Mouse (Mus musculus) kidney, postnatal 4 days (tissue): ENCODE data around the gene Cdip1.

ENCODE experiments used
- DNase-seq, 2 experiments: peaks; one replicate each; pipeline ENCODE4 v3.0.0; 2021; ENCODE audit warnings: mixed read lengths in 2 of 2

Gene Cdip1

GRCm38 (mm10) chr16:4768719-4769118 lies 21.4 kb downstream of the Cdip1 start:
- no peak for DNase-seq

GRCm38 (mm10) chr16:4767012-4767790 lies 22.9 kb downstream of the Cdip1 start:
- no peak for DNase-seq

- DNase-seq: no peak
Measured at GRCm38 (mm10) chr16:4765852-4766251, 24.2 kb downstream of the Cdip1 start.

GRCm38 (mm10) chr16:4763276-4763675 lies 26.8 kb downstream of the Cdip1 start:
- peak in 1 of 2 experiments; percentile 40 for DNase-seq

- no peak for DNase-seq
Measured at GRCm38 (mm10) chr16:4762437-4762836, 27.7 kb downstream of the Cdip1 start.

- DNase-seq: peak in 1 of 2 experiments; percentile 35
Measured at GRCm38 (mm10) chr16:4756660-4757335, 33.3 kb downstream of the Cdip1 start.

GRCm38 (mm10) chr16:4754045-4754444 lies 36.0 kb downstream of the Cdip1 start:
- no peak for DNase-seq

- no peak for DNase-seq
Measured at GRCm38 (mm10) chr16:4752155-4752554, 37.9 kb downstream of the Cdip1 start.

- no peak for DNase-seq
Measured at GRCm38 (mm10) chr16:4742186-4742585, 47.9 kb downstream of the Cdip1 start.

GRCm38 (mm10) chr16:4739994-4740393 lies 50.1 kb downstream of the Cdip1 start:
- no peak for DNase-seq

- no peak for DNase-seq
Measured at GRCm38 (mm10) chr16:4736262-4736661, 53.8 kb downstream of the Cdip1 start.

GRCm38 (mm10) chr16:4730776-4731358 lies 59.2 kb downstream of the Cdip1 start:
- DNase-seq: no peak

GRCm38 (mm10) chr16:4727963-4728362 lies 62.1 kb downstream of the Cdip1 start:
- DNase-seq: no peak

- no peak for DNase-seq
Measured at GRCm38 (mm10) chr16:4727526-4727925, 62.6 kb downstream of the Cdip1 start.

GRCm38 (mm10) chr16:4726528-4727128 lies 63.5 kb downstream of the Cdip1 start:
- DNase-seq: no peak

- peak; percentile 96 to 97 for DNase-seq
Measured at GRCm38 (mm10) chr16:4725780-4726527, 64.1 kb downstream of the Cdip1 start, which contains the start of gene Hmox2. Hmox2 (plus strand) TSS chr16:4726361.

- no peak for DNase-seq
Measured at GRCm38 (mm10) chr16:4725266-4725665, 64.8 kb downstream of the Cdip1 start.

GRCm38 (mm10) chr16:4722915-4723209 lies 67.2 kb downstream of the Cdip1 start:
- no peak for DNase-seq

GRCm38 (mm10) chr16:4722128-4722914 lies 67.8 kb downstream of the Cdip1 start:
- DNase-seq: no peak

- DNase-seq: peak; percentile 77 to 86
Measured at GRCm38 (mm10) chr16:4718753-4719518, 71.2 kb downstream of the Cdip1 start, which contains the start of gene Nmral1. Nmral1 (minus strand) TSS chr16:4719356.

- no peak for DNase-seq
Measured at GRCm38 (mm10) chr16:4717866-4718265, 72.2 kb downstream of the Cdip1 start.
